Mouse (Mus musculus) spleen, adult 2 months (tissue): ENCODE measurements around the gene Irf3. TPM values are rescaled to one million over a fixed set of nuclear protein-coding genes. Genes with fewer than 3 reads are reported as not detected.

Experiments used
- DNase-seq, 2 experiments: peaks; one replicate each; pipeline versions ENCODE4 v3.0.0 to v3.0.0-alpha.2; 2012 to 2021; ENCODE audit warnings: low spot score in 2 of 2, low read depth in 1 of 2
- H3K27ac ChIP-seq: fragments of 200-500 bp; 2 replicates; pipeline ENCODE4 v1.5.1; 2012; ENCODE audit warnings: low read length, inconsistent platforms; ENCODE audit not compliant: insufficient read depth
- H3K27me3 ChIP-seq: fragments of 200-500 bp; 2 replicates; pipeline ENCODE4 v1.6.1; 2012; ENCODE audit warnings: mild to moderate bottlenecking, moderate library complexity, low read length, inconsistent platforms; ENCODE audit not compliant: control insufficient read depth, insufficient read depth
- H3K36me3 ChIP-seq: fragments of 200-500 bp; 2 replicates; pipeline ENCODE4 v1.6.1; 2012; ENCODE audit warnings: mild to moderate bottlenecking, low read length, inconsistent platforms; ENCODE audit not compliant: control insufficient read depth, insufficient read depth
- H3K4me1 ChIP-seq: fragments of 200-500 bp; 2 replicates; pipeline ENCODE4 v1.6.1; 2011; ENCODE audit warnings: inconsistent platforms; ENCODE audit not compliant: control insufficient read depth, insufficient read depth, insufficient read length
- H3K4me3 ChIP-seq: fragments of 200-500 bp; 2 replicates; pipeline ENCODE4 v1.5.1; 2011; ENCODE audit warnings: mild to moderate bottlenecking, inconsistent platforms; ENCODE audit not compliant: insufficient read depth, insufficient read length; ENCODE audit errors: extremely low read depth
- CTCF ChIP-seq: fragments of 200-500 bp; IDR thresholded peaks from 2 replicates; pipeline ENCODE4 v1.5.1; 2011; ENCODE audit warnings: mild to moderate bottlenecking, inconsistent platforms; ENCODE audit not compliant: insufficient read depth, insufficient read length, insufficient replicate concordance; ENCODE audit errors: extremely low read depth
- POLR2A ChIP-seq: fragments of 200-500 bp; IDR thresholded peaks from 2 replicates; pipeline ENCODE4 v1.6.1; 2011; ENCODE audit warnings: low read depth, low read length, inconsistent platforms
- WGBS: fragments of 180-500 bp; shearing (Covaris S2); methylation state at CpG from one replicate; pipeline ENCODE4 v1.1.7; 2018; 5-methylcytosine and 5-hydroxymethylcytosine counted together
- polyA plus RNA-seq: library from polyadenylated mRNA; depleted of rRNA; stranded (reverse); fragments of >200 nt; gene quantifications from 2 replicates; pipeline ENCODE4 v1.2.3, GENCODE M21; 2012

Irf3 gene
- polyA plus RNA-seq, 1 experiment: 134 TPM

DNA sequence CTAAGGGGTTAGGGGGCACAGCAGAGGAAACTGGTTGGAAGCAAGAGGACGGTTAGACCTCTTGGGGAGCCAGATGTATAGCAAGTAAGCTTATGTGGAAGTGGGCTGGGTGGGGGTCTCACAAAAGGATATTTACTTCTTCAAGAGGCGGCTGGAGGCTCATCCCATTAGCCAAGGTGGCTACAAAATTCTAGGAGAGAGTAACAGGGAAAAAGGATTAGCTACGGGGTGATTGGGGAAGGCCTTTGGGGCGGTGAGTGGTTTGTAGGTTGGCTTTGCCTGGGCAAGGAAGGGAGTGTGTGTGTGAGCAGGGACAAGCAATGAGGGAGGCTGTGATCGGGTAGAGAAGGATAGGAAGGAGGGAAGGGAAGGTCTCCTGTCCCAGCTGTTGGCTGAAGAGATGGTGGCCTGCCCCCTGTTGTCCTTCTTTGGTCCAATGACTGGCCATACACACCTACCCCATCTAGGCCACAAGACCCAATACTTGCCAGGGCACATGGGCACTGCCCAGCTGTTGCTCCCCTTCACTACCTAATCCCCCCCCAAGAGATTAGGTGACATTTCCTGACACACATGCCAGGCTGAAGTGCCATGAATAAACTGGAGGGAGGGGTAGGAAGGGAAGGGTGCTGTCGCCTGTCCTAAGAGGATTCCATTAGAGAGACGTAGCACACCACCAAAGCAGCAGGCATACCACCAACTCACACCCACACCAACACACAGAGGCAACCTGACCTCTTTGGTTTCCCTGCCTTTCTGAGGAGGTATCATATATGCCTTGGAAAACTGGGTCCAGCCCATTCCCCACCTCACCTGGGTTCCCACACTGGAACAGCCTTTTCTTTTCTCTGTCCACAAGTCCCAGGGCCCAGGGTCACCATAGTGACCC, 13.3 kb upstream of the Irf3 start:
- no peak for TF ChIP-seq POLR2A
- TF ChIP-seq CTCF: no peak
- Histone ChIP-seq H3K4me3 (no peak overlapping the region), H3K27ac (no peak overlapping the region), H3K36me3 (peaks cover 19% of the 10 kb centered on the region), H3K4me1 (peaks cover 2% of the 10 kb centered on the region; the same call in 1 of the 2 replicates), H3K27me3 (no peaks in the 10 kb centered on the region)
- 89% methylated on average over 7 of the region's 7 CpGs for WGBS
- no peak for DNase-seq

DNA sequence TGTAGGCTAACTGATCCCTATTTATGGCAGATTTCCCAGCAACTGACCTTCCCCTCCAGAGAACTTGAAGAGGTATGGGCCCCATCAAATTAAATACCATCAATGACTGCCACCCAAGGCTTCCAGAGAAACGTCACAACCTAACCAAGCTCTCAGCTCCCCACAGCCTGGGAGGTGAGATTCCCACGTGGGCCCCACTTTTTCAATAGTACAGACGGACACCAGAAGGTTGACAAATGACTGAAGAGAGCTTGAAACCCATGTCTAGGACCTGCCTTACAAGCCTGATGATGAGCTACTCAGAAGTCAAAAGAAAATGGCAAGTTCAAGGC, 12.6 kb upstream of the Irf3 start:
- Histone ChIP-seq H3K36me3 (peaks cover 17% of the 10 kb centered on the region), H3K4me3 (no peak overlapping the region), H3K27me3 (no peaks in the 10 kb centered on the region), H3K4me1 (peaks cover 2% of the 10 kb centered on the region; the same call in 1 of the 2 replicates), H3K27ac (no peak overlapping the region)
- TF ChIP-seq CTCF (no peak), POLR2A (no peak)
- no peak for DNase-seq
- WGBS: 58% methylated on average over 3 of the region's 3 CpGs

DNA sequence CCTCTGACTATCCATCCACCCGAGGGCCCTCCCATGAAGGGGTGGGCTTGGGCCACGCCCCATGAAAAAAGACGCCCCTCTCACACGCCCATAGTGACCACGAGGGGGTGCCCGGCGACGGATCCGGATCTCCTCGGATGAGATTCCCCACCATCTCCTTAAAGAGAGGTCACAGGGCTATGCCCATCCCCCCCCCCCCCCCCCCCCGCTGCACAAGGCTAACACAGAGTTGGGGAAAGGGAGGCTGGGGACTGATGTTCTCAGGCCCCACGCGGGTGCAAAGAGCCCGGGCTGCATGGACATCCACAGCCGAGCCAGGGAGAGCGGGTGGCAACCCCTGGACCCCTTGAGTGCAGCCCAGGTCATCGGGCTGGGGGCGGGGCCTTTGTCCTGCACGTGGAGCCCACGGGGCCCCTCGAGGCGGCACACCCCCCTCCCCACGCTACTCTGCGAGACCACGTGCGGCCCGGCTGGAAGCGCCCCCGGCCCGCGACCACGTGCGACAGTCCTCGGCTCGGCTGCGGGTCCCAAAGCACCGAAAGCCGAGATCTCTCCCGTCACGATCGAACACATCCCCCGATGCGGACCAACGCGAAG, 11.8 kb upstream of the Irf3 start:
- H3K27ac ChIP-seq: peak overlapping the region; percentile 83
- 1% methylated on average over 45 of the region's 45 CpGs for WGBS
- H3K27me3 ChIP-seq: no peaks in the 10 kb centered on the region
- TF ChIP-seq CTCF: 0 out of 2 replicates have a peak, but pooled peaks have one; percentile 5
- no peak for TF ChIP-seq POLR2A
- peaks cover 13% of the 10 kb centered on the region for H3K36me3 ChIP-seq
- peak overlapping the region; percentile 69 for H3K4me3 ChIP-seq
- peak; percentile 17 to 48 for DNase-seq
- H3K4me1 ChIP-seq: peaks cover 2% of the 10 kb centered on the region; the same call in 1 of the 2 replicates

DNA sequence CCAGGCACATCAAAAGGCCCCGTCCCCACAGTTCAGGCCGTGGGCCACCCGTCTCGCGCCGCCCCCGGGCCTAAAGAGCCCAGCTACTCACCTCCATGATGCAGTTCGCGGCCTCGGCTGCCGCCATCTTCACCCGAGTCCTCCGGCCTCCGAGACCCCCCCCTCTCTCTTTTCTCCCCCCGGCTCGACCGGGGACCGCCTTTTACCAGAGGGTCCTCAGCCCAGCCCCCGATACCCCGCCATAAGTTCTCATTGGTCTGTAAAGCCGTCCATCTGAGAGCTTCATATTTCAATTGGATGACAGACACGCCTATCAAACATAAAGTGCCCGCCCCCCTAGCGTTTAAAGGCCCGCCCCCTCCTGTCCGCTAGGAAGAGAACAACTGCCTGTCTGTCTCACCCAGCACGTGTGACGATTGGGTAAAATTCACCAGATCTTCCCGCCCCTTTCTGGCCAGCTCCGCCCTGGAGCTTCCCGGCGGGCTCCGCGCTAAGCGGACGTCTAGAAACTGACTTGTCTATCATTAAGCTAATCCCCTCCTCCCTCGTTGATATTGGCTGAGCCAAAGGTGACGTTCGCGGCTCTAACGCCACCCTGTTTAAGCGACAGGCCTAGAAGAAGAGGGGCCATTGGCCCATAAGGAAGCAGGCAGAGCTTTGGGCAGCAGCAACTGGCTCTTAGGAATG, 11.1 kb upstream of the Irf3 start, which contains the start of gene Prmt1:
Prmt1 (minus strand) TSS at position 377 of the 687 bp plus-strand sequence.
- peak; percentile 93 to 99 for DNase-seq
- TF ChIP-seq POLR2A (peak; percentile 69), CTCF (no peak)
- Histone ChIP-seq H3K27me3 (no peaks in the 10 kb centered on the region), H3K4me1 (peaks cover 2% of the 10 kb centered on the region; the same call in 1 of the 2 replicates), H3K27ac (peak within 1 kb of the TSS; percentile 83), H3K36me3 (peaks cover 8% of the 10 kb centered on the region), H3K4me3 (peak within 1 kb of the TSS; percentile 70)
- under 1% methylated on average over 42 of the region's 42 CpGs for WGBS

DNA sequence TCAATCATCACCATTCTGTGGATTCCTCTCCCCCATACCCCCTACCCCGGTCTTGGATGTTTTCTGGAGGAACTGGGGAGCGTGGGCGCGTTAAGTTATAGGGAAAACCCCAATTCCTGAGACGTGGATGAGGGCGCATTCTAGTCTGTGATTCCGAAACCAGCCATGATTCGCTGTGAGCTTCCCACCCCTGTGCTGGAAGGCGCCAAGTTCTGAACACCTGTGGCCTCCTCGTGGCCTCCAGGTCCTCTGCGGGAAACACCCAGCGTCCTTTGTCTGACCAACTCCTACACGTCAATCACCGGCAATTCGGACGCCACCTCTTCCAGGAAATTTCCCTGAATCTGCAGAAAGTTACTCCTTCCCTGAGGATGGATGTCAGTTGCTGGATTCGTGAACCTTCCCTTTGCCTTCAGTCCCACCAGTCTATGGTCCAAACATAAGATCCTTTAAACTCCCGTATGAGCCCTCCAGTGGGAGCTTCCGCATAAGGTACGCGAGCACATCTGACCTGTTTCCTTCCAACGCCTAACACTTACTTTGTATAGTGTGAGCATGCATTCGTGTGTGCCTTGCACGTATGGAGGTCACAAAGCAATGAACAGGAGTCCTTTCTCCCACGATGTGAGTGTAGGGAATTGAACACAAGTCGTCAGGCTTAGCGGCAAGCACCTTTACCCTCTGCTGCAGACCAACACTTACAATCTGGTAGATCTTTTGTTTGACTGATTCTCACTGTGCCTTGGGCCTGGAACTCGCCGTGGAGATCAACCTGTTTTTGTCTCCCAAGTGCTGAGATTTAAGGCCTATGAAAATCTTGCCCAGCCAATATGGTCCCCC, 10.3 kb upstream of the Irf3 start:
- H3K27ac ChIP-seq: peak overlapping the region; percentile 81
- H3K36me3 ChIP-seq: peaks cover 6% of the 10 kb centered on the region
- no peak for DNase-seq
- H3K4me3 ChIP-seq: peak overlapping the region; percentile 70
- 1% methylated on average over 29 of the region's 29 CpGs for WGBS
- no peaks in the 10 kb centered on the region for H3K27me3 ChIP-seq
- H3K4me1 ChIP-seq: peaks cover 2% of the 10 kb centered on the region; the same call in 1 of the 2 replicates
- TF ChIP-seq POLR2A (no peak; the same call in 1 of the 2 replicates), CTCF (no peak)

DNA sequence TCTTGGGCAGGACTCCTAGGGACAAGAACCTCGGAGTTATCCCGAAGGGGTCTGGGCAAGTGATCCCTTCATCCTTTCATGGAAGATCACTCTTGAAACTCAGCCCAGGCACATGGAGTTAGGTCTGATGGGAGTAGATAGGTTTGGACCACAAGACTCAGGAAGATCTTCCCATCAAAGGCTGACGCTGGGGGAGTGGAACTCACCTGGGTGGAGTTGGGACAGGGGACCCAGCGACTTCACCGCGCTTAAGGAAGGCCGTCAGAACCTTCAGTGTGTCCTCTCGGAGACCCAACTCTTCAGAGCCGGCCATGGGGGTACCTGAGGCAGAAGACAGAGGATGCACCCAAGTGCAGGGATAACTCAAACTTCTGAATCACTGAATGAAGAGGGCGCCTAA, 776 bp upstream of the Irf3 start:
- H3K4me1 ChIP-seq: peaks cover 17% of the 10 kb centered on the region; the same call in 1 of the 2 replicates
- no peaks in the 10 kb centered on the region for H3K27me3 ChIP-seq
- H3K4me3 ChIP-seq: peak overlapping the region; percentile 92
- H3K27ac ChIP-seq: peak overlapping the region; percentile 5; the same call in 1 of the 2 replicates
- peaks cover 28% of the 10 kb centered on the region for H3K36me3 ChIP-seq
- no peak for TF ChIP-seq CTCF
- no peak for TF ChIP-seq POLR2A
- DNase-seq: no peak
- 9% methylated on average over 10 of the region's 10 CpGs for WGBS
